Mouse (Mus musculus): ENCODE results near the gene Dgki.

Gene Dgki

GRCm38 (mm10) chr6:37147431-37148022, 152.5 kb downstream of the Dgki start:
- 98% methylated on average over 4 of the region's 4 CpGs for WGBS

DNA sequence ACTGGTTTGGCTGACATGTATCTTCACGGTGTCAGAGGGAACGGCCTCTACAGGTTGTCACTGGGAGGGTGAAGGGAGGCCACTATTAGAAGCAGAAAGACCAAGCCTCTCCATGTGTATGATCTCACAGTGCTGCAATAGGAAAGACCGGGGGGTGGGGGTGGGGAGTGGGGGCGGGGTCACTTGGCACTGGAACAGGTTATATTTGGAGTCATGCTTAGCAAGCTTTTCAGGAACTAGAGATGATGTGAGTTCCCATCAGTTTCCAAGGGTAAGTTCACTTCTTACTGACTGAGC, 156.2 kb downstream of the Dgki start:
- 21% methylated on average over 4 of the region's 4 CpGs for WGBS

GRCm38 (mm10) chr6:37142991-37143866, 156.8 kb downstream of the Dgki start:
- WGBS: 42% methylated on average over 11 of the region's 11 CpGs

- WGBS: 74% methylated on average over 4 of the region's 4 CpGs
Observed at GRCm38 (mm10) chr6:37131257-37131656, 168.7 kb downstream of the Dgki start.

DNA sequence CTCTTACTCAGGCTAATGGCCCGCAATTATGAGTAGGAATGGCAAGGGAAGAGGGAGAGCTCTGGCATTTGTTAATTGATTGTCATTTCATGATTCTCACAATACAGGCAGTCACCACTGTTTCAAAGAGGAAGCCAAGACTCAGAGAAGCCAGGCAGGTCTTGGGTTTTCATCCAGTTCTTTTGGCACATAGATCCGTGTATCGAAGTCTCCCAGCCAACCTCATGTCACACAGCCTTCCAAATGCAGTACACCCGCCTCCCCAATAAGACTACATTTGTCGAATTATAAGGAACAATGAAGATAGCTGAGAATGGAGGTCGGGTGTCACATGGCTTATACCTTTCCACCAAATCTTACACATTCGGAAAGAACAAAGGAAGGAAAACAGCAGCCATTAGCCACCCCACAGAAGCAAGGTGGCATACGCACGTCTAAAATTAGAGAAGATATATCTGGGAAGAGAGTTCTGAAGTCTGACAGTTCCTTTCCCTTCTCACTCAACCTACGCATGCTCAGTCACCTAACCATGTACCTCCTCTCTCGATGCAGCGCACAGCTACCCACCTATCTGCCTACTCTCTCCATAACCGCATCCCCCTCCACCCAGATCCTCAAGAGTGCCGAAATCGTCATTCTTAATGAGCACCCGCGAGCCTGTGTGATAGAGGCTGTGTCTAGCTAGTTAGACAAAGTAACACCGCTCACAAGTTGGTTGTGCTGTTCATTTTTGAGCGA, 179.4 kb downstream of the Dgki start:
- WGBS: 55% methylated on average over 19 of the region's 19 CpGs

DNA sequence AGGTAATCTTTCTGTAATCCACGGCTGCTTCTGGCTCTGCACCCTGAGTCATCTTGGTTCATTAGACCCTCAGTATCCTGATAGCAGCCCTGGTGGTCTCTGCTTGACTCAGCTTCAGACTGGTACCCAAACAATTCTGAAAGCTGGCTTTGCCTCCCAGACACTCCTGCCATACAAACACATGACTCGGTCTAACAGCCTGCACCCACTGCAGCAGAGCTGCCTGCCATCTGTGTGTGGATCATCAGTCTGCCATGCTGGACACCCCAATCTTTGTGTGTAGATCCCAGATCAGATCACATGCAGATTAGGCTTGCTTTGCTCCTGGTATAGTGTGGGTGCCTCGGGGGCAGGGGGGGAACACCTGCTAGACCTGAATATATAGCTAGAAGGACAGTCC, 180.8 kb downstream of the Dgki start:
- WGBS: 57% methylated on average over 3 of the region's 3 CpGs

DNA sequence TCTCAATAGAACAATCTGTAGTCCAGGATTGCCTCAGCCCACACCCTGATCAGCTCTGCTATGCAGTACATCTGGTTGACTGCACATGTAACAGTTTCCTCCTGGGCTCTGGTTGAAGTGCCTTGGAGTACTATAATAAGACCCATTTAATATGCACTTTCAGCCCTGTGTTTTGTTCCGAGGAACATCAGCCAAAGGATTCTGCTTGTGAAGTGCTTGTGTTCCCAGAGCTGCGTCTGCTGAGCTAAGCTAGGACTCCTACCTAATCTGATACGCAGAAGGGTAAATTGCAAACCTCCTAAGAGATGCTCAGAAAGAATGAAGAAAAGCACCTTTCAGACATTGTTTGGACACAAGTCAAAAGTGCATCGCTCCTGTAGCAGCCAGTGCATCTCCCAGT, 186.9 kb downstream of the Dgki start:
- WGBS: 53% methylated on average over 4 of the region's 4 CpGs

GRCm38 (mm10) chr6:37106236-37106635, 193.7 kb downstream of the Dgki start:
- 94% methylated on average over 6 of the region's 6 CpGs for WGBS

DNA sequence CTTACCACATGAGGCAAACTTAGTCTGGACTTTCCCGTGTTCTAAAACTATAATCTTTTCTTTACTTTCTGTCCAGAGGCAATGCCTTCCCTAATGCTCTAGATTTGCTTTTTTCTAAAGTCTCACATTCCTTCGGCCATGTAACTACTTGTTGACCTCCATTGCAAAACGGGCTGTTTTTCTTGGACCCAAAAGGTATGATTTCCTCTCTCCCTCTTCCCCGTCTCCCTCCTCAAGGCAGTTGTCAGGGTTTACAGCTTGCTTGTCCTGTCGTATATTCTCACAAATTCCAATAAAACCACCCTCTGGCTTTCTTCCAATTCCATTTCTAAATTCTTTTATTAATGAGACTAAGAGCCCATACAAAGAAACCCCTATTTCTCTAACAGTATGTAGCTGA, 199.6 kb downstream of the Dgki start:
- WGBS: 82% methylated on average over 5 of the region's 5 CpGs

- WGBS: 32% methylated on average over 18 of the region's 18 CpGs
Observed at GRCm38 (mm10) chr6:37097356-37098155, 202.4 kb downstream of the Dgki start.

GRCm38 (mm10) chr6:37096840-37097305, 203.1 kb downstream of the Dgki start:
- 25% methylated on average over 12 of the region's 12 CpGs for WGBS

GRCm38 (mm10) chr6:37089148-37090111, 210.6 kb downstream of the Dgki start:
- WGBS: 61% methylated on average over 8 of the region's 8 CpGs

GRCm38 (mm10) chr6:37082990-37083389, 217.0 kb downstream of the Dgki start:
- 72% methylated on average over 3 of the region's 3 CpGs for WGBS

DNA sequence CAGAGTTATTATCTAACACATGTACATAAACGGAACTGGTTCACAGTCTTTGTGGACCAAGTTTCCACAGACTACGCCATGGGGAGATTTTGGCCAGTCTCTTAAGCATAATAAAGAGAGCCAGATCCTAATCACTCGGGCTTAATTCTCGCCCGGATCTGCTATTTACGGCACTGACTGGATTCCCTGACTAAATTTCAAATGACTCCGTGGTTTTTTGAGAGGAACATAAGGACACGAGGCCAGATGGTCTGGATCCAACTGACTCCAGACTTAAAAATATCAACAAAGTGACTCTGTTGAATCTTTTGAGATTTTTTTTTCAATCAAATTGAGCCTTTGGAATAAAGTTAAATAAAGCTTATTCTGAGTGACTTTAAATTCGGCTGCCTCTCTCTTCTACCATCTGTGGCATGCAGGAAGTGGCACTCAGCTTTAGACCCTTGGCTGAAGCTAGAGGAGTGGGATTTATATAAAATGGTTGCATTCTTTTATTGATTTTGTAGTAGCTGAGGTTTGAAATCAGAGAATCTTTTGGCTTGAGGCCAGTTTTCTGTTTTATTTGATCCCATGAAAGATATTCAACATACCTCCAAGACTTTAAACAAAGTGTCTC, 227.5 kb downstream of the Dgki start:
- 33% methylated on average over 9 of the region's 9 CpGs for WGBS

DNA sequence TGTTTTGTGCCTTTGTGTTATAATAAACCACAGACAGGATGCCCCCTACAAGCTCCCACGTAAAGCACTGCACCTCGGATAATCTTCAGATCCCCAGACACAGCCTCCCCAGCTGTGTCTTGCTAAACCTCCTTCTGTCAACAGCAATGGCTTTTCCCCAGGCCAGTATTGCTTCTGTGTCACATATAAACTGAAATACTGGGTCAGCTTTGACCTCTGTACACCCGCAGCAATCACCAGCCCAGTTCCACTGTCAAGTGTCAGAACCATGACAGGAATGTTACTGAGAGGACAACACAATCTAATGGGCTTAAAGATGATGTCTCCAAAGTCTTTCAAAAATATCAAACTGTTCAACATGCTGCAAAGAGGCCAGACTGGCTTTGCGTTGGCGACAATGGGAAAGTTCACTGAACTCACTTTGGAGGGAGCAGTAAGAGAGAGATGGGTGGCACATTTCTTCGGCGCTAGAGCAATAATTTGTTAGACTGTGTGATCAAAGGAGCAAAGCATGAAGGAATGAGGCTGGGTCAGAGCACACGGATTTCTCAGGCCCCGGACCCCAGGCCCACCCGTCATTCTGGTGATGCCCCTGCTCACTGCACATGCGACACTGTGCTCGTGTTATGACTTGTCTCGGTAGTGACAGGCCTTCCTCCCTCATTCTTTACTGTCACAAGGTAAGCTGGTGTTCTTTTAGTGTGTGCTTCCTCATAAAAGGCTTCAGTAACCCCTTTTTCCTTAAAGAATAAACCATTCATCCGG, 230.0 kb downstream of the Dgki start:
- WGBS: 89% methylated on average over 14 of the region's 14 CpGs

DNA sequence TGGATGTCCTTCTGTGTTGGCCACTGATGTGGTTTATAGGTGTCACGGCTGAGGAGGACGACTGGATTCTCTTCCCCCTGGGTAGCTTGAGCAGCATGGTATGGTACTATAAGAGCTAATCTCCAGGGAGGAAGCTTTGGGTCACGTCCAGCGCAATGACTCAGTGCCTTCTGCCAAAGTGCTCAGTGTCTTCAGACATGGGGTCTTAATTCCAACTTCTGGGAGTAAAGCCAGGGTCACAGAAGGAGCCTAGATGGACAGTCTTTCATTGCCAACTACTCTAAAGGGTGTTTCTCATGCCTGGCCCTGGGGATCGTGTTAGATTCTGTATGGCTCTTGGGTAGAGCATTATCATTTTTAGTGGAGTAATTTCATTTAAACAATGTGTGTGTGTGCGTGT, 231.2 kb downstream of the Dgki start:
- 82% methylated on average over 6 of the region's 6 CpGs for WGBS

DNA sequence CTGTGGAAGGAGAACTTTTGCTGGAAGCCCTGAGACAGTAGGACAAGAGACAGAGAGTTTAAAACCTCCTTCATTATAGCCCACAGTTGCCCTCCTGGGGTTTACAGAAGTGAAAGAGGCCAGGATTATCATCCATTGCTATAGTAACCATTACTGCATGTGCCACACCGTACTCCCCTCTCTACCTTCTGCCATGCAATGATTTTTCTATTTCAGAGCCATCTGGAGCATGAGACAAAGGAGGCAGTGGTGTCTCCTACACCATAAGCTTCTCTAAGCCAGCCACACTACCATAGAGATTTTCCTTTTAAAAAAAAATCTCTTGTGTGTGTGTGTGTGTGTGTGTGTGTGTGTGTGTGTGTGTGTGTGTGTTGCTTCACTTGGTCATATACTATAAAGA, 232.6 kb downstream of the Dgki start:
- WGBS: 44% methylated on average over 1 of the region's 1 CpGs

DNA sequence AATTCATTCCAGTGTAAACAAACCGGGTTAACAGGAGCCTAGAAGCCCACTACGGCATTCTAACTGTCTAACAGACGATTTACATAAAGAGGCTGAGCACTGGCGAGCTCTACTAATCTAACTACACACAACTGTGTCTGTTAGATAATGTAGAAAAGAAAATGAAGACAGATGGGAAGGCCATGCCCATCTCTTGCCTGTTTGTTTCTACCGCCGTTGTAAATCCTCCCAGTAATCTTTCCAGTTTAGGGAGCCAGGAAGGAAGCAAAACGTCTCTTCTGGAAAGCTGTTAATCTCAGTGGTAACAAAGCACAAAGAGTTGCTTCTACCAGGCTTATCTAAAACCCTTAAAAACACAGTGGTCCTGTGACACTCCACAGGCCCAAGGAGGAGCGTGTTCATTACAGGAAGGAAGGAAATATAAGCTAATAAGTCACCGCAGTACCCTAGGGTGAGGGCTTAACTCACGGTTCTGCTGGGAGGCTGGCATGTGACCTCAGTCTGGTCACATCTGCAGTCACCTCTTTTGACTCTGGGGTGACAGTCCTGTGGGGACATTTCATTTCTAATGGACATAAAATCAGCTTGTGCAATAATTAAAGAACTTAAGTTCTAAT, 235.7 kb downstream of the Dgki start:
- WGBS: 53% methylated on average over 10 of the region's 10 CpGs

GRCm38 (mm10) chr6:37063266-37063665, 236.7 kb downstream of the Dgki start:
- WGBS: 80% methylated on average over 7 of the region's 7 CpGs
